Mouse (Mus musculus) liver, adult 2 months (tissue): Measurements from ENCODE around the gene Mib2. TPM values are rescaled to one million over a fixed set of nuclear protein-coding genes. Genes with fewer than 3 reads are reported as not detected.
A peak's percentile ranks its signal among the peaks of the same experiment; 100 is the strongest.
"Not testable (repeated sequence)": the region's sequence is repeated elsewhere in the genome, so short reads cannot be mapped to it uniquely, and the experiment has no call there.

ENCODE experiments used
- DNase-seq: peaks from one replicate; pipeline ENCODE4 v3.0.0-alpha.2; 2011; ENCODE audit warnings: low read depth, low spot score; ENCODE audit errors: extremely low read depth
- H3K27ac ChIP-seq: fragments of 200-500 bp; replicated peaks from 2 replicates; pipeline ENCODE4 v1.5.1; 2012; ENCODE audit warnings: low read depth, mild to moderate bottlenecking, control low read depth, inconsistent platforms, low read length; ENCODE audit not compliant: insufficient read depth
- H3K27me3 ChIP-seq: fragments of 200-500 bp; 2 replicates; pipeline ENCODE4 v1.6.1; 2012; ENCODE audit warnings: mild to moderate bottlenecking, moderate library complexity, low read length, inconsistent platforms; ENCODE audit not compliant: control insufficient read depth, insufficient read depth
- H3K36me3 ChIP-seq: fragments of 200-500 bp; 2 replicates; pipeline ENCODE4 v1.6.1; 2012; ENCODE audit warnings: low read length, inconsistent platforms; ENCODE audit not compliant: control insufficient read depth, insufficient read depth
- H3K4me1 ChIP-seq: fragments of 200-500 bp; 2 replicates; pipeline ENCODE4 v1.6.1; 2011; ENCODE audit warnings: low read length; ENCODE audit not compliant: control insufficient read depth, insufficient read depth
- H3K4me3 ChIP-seq: fragments of 200-500 bp; 2 replicates; pipeline ENCODE4 v1.5.1; 2011; ENCODE audit warnings: low read depth, mild to moderate bottlenecking, control low read depth, low read length, moderate library complexity; ENCODE audit not compliant: insufficient read depth
- H3K79me2 ChIP-seq: fragments of 200-500 bp; 2 replicates; pipeline ENCODE4 v1.6.1; 2012; ENCODE audit warnings: inconsistent platforms, mild to moderate bottlenecking, low read length, moderate library complexity; ENCODE audit not compliant: control insufficient read depth, insufficient read depth
- H3K9ac ChIP-seq: fragments of 200-500 bp; 2 replicates; pipeline ENCODE4 v1.6.1; 2012; ENCODE audit warnings: low read depth, mild to moderate bottlenecking, control low read depth, inconsistent platforms, low read length
- CTCF ChIP-seq: fragments of 200-500 bp; IDR thresholded peaks from 2 replicates; pipeline ENCODE4 v1.5.1; 2011; ENCODE audit warnings: low read depth, low read length, control low read depth
- POLR2A ChIP-seq: fragments of 200-500 bp; IDR thresholded peaks from 2 replicates; pipeline ENCODE4 v1.6.1; 2011; ENCODE audit warnings: low read length, control low read depth; ENCODE audit not compliant: insufficient read depth; ENCODE audit errors: extremely low read depth
- WGBS: fragments of 180-500 bp; shearing (Covaris S2); methylation state at CpG from one replicate; pipeline ENCODE4 v1.1.7; 2018; 5-methylcytosine and 5-hydroxymethylcytosine counted together
- polyA plus RNA-seq: library from polyadenylated mRNA; depleted of rRNA; stranded (reverse); fragments of >200 nt; gene quantifications from 2 replicates; pipeline ENCODE4 v1.2.3, GENCODE M21; 2012
- total RNA-seq: library from RNA; depleted of rRNA; stranded (reverse); fragments of >200 nt; gene quantifications from 2 replicates; pipeline ENCODE4 v1.2.3, GENCODE M21; 2014

The Mib2 gene
- total and polyA plus RNA-seq, 2 experiments = 16.4 to 35.8 TPM

DNA sequence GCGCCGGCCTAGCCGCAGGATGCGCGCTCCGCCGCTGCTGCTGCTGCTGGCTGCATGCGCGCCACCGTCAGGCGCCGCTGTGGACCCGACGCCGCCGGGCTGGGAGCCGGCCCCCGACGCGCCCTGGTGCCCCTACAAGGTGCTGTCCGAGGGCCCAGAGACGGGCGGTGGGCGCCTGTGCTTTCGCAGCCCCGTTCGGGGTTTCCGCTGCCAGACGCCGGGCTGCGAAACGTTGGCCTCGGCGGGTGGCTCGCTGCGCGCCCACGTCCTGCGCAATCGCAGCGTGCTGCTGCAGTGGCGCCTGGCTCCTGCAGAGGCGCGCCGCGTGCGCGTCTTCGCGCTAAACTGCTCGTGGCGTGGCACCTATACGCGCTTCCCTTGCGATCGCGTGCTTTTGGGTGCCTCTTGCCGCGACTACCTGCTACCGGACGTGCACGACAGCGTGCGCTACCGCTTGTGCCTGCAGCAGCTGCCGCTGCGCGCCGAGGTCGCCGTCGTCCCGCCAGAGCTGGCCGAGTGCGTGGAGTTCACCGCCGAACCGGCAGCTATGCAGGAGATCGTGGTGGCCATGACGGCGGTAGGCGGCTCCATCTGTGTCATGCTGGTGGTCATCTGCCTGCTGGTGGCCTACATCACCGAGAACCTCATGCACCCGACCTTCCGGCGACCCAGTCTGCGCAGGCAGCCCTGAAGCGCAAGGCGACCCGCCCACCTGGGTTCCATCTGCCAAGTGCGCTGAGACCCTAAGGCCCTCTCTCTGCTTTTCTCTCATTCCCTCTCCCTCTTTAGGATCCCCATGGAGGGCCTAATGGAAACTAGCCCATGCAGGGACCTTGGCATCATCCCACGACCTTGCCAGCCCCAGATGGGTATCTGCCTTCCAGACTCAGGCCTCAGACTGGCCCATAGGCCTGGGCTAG is 25.7 kb upstream of the Mib2 start:
- WGBS = 3% methylated on average over 92 of the region's 92 CpGs
- DNase-seq = no peak
- H3K36me3 ChIP-seq = no peaks in the 10 kb centered on the region
- H3K4me1 ChIP-seq = no peaks in the 10 kb centered on the region
- H3K4me3 ChIP-seq = peak overlapping the region; percentile 49
- peak overlapping the region; percentile 24 for H3K9ac ChIP-seq
- H3K27me3 ChIP-seq = peaks cover 6% of the 10 kb centered on the region; the same call in 1 of the 2 replicates
- no peak overlapping the region for H3K27ac ChIP-seq
- no peaks in the 10 kb centered on the region for H3K79me2 ChIP-seq
- TF ChIP-seq POLR2A (no peak), CTCF (0 out of 2 replicates have a peak, but pooled peaks have one; percentile 30)

DNA sequence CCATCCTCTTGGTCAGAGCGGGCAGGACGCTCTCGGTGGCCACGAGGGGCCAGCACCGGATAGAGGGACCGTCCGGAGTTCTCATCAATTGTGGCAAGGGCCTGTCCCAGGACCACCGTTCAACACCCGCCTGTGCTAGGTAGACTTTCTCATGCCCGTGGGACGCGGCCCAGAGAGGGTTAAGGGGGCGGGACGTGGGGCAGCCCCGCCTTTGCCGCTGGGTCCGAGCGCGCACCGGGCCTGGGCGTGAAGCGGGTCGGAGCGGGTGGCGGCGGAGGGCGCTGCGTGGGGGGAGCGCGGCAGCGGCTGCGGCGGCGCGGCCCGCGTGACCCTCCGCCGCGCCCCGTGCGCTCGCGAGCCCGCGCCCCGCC is 25.1 kb upstream of the Mib2 start, which contains the start of gene Fndc10:
Gene Fndc10, plus strand, starts transcription at position 232 of the 371 bp plus-strand sequence.
- DNase-seq = no peak
- no peak within 1 kb of the TSS for H3K27ac ChIP-seq

DNA sequence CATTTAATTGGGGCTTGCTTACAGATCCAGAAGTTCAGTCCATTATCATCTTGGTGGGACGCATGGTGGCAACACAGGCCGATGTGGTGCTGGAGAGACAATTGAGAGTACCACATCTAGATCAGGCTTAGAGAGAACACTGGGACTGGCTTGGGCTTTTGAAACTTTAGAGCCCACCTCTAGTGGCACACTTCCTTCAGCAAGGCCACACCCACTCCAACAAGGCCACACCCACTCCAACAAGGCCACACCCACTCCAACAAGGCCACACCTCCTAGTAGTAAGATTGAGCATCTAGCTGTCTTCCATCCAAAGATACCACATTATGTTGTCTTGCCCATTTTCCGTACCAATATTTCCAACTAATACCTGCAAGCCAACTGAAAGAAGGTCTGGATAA is 23.4 kb upstream of the Mib2 start:
- no peak for DNase-seq
- Histone ChIP-seq H3K36me3 (no peaks in the 10 kb centered on the region), H3K27me3 (peaks cover 6% of the 10 kb centered on the region; the same call in 1 of the 2 replicates), H3K27ac (no peak overlapping the region), H3K9ac (no peak overlapping the region), H3K79me2 (no peaks in the 10 kb centered on the region), H3K4me3 (no peak overlapping the region), H3K4me1 (no peaks in the 10 kb centered on the region)
- TF ChIP-seq CTCF (no peak), POLR2A (no peak)
- WGBS = 98% methylated on average over 3 of the region's 3 CpGs

More for the DNA sequence above, 25.1 kb upstream of the Mib2 start, which contains the start of gene Fndc10:
- Histone ChIP-seq H3K4me1 (no peaks in the 10 kb centered on the region), H3K4me3 (peak within 1 kb of the TSS; percentile 49), H3K27me3 (peaks cover 6% of the 10 kb centered on the region; the same call in 1 of the 2 replicates), H3K36me3 (no peaks in the 10 kb centered on the region), H3K9ac (peak within 1 kb of the TSS; percentile 24), H3K79me2 (no peaks in the 10 kb centered on the region)
- TF ChIP-seq POLR2A (no peak), CTCF (0 out of 2 replicates have a peak, but pooled peaks have one; percentile 0)
- under 1% methylated on average over 46 of the region's 47 CpGs for WGBS

DNA sequence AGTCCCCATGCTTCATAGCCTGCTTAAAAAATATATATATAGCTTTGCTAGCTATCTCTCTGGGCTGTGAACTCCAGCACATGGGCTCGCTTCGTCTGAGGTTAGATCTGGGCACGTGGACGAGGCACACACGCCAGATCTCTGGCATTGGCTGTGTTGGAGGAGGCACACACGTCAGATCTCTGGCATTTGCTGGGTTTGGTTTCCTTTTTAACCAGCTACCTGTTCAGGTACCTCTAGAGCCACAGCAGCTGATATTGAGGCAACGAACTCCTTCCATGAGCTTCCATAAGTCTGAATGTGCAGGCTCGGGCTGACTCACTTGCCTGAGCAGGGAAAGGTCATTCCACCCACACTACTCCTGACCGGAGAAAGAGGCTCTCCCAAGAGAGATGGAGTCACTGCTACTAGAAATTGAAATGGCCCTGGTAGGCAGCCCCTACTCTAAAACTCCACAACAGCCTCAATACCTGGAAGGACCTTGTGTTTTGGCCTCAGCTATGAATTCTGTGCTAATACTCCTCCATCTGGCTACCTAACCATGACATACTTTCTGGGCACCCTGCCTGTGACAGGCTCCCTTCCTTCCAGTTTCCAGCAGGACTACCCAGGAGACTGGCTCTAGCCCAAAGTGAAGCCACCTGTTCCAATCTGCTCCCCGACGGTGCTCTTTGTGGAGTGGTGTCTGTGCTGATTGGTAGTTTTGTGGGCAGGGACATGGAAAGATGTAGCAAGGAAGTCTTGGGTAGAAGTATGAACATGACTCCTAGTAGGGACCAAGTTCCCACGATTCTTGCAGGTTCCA is 21.8 kb upstream of the Mib2 start:
- Histone ChIP-seq H3K36me3 (no peaks in the 10 kb centered on the region), H3K4me3 (no peak overlapping the region), H3K4me1 (no peaks in the 10 kb centered on the region), H3K27ac (no peak overlapping the region), H3K79me2 (no peaks in the 10 kb centered on the region), H3K9ac (no peak overlapping the region), H3K27me3 (peaks cover 6% of the 10 kb centered on the region; the same call in 1 of the 2 replicates)
- TF ChIP-seq POLR2A (no peak), CTCF (no peak)
- 78% methylated on average over 12 of the region's 12 CpGs for WGBS
- DNase-seq = no peak

DNA sequence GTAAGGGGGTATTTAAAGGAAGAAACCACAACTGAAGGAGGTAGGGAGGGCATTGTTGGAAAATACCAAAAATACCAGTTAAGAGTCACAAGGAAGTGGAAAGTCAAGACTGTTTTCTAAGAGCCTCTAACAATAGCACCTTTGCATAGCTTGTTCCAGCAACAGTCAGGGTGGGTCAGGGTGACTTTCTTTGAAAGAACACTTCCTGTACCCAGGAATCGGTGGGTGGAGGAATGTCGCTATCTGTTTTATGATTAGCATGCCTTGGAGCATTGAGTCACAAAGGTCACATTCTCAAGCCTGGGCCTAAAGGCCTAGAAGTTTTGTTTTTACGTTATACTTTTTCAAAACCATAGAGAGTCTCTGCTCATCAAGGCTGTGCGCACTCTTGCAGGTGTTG is 18.8 kb upstream of the Mib2 start:
- H3K4me1 ChIP-seq, H3K79me2 ChIP-seq, H3K9ac ChIP-seq, H3K4me3 ChIP-seq, DNase-seq, H3K27me3 ChIP-seq, H3K27ac ChIP-seq, H3K36me3 ChIP-seq: not testable (repeated sequence)
- 81% methylated on average over 4 of the region's 4 CpGs for WGBS

DNA sequence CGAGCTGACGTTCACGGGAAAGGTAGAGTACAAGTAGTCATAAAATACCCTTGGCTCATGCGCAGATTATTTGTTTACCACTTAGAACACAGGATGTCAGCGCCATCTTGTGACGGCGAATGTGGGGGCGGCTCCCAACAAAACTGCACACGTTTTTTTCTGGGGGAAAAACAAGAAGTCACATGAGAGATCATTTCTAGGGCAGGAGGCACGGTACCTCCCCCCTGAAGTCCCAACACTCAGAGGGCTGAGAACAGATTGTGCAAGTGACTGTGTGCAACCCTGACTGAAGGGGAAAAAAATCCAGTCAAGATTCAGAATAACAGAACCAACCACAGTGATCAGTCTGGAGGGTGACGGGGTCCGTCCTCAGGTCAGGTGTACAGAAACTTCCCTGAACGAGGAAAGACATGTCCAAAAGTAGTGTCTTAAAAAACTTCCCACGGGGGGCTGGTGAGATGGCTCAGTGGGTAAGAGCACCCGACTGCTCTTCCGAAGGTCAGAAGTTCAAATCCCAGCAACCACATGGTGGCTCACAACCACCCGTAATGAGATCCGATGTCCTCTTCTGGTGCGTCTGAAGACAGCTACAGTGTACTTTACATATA is 14.8 kb upstream of the Mib2 start:
- H3K79me2 ChIP-seq, H3K4me1 ChIP-seq, DNase-seq, H3K27me3 ChIP-seq, H3K27ac ChIP-seq, H3K9ac ChIP-seq, H3K36me3 ChIP-seq, H3K4me3 ChIP-seq: not testable (repeated sequence)
- WGBS = 90% methylated on average over 16 of the region's 19 CpGs
